Mouse (Mus musculus): ENCODE data around the gene Armc9.
A peak's percentile ranks its signal among the peaks of the same experiment; 100 is the strongest.

The Armc9 gene

DNA sequence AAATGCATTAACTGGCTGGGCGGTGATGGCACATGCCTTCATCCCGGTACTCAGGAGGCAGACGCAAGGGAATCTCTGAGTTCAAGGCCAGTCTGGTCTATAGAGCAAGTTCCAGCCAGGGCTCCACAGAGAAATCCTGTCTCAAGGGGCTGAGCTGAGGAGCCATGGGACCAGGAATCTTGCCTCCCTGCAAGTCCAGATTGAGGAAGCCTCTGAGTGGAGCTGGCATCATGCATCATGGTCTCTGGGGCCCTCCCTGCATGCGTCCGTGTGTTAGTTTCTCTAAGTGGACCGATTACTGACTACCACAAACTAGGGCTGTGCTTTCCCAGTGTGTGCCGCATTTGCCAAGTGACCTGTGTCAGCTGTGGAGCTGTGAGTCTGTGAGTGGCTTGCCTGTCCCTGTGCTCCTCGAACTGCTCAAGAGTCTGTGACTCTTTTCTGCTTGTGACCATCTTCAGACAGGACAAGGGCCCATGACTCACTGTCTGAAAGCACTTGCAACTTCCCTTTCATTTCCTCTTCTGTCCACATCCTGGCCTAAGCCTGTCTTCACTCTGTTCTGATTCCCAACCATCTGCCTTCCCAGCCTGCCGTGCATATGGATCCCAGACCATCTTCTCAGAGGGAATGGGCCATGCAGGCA is 74.7 kb downstream of the Armc9 start:
- no peak for DNase-seq

DNA sequence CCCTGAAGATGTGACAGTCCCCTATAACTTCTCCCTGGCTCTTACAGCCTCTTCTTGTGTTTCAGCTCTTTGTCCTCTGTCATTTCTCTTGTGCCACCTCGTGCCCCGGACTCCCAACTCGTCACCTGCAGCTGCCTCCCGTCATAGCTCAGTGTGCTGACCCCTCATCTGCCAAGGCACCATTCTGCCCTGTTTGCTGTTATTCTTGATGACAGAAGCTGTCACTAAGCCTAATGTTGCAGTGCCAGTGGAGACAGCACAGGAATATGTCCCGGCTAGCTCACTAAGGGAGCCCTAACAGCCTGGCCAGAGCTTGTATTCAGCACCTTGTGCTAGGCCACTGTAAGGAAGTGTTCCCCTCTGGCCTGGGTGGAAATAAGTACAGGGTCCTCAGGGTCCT is 78.1 kb downstream of the Armc9 start:
- no peak for DNase-seq

DNA sequence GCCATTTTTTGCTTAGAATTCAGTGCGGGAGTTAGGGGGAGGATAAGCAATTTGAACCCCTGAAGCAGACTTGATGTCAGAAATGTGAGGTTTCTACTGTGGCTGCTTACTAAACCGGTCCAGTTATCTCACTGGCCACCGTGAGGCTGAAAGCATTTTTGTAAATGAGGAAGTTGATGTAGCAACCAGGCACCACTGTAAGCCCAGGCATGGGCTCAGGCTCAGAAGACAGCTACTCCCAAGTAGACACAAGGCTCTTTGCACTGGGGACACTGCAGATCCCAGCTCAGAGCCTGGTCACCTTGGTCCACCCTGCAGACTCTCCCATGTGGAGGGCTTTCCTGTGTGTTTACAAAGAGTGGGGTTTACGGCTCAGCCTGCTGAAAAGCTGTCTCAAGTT is 79.2 kb downstream of the Armc9 start:
- peak in 1 of 2 experiments; percentile 47 for DNase-seq

DNA sequence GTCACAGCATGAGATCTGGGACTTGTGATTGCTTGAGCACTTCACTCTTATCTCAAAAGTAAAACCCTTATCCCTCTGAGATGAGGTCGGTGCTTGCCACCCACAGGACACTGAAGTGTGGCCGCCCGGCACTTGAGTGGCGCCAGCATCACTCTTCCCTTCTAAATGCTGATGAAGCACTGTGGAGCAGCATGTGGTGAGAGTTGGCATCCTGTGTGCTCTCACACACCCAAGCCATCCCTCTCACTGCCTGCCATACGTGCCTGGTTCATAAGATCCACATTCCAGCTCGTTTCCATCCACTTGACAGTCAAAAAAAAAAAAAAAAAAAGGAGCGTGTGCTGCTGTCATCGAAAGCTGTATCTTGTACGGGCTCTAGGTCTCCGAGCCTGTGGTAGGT is 80.5 kb downstream of the Armc9 start:
- no peak for DNase-seq

DNA sequence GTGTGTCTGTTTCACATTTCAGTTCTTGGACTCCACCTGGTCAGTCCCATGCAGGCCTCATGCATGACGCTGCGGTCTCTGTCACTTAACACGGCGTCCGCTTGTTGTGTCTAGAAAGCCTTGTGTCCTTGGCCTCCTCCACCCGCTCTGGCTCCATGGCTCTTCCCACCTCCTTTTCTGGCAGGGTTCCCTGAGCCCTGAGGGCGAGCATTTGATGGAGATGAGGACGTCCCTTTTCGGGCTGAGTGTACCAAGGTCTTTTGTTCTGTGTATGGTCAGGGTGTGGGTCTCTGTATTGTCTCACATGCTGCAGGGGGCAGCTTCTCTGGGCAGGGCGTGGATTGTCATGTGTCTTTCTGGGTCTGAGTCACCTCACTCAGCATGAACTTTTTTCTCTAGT is 81.9 kb downstream of the Armc9 start:
- DNase-seq: no peak

DNA sequence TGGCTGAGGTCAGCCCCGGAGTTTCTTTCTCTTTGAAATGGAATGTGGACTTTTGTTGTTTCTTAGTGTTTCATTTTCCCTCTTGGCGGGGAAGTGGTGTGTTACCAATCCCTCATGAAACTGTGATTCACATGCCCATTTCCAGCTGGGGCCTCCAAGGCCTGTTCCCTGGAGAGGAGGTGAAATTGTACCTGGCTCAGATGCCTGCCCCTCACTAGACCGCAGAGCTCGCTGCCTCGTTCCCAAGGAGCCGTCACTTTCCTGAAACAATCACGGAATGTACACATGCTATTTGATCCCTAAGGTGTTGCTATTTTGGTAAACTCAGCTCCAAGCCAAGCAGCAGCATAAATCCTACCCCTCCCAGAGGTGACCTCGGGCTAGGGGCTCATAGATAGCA is 84.4 kb downstream of the Armc9 start:
- no peak for DNase-seq

DNA sequence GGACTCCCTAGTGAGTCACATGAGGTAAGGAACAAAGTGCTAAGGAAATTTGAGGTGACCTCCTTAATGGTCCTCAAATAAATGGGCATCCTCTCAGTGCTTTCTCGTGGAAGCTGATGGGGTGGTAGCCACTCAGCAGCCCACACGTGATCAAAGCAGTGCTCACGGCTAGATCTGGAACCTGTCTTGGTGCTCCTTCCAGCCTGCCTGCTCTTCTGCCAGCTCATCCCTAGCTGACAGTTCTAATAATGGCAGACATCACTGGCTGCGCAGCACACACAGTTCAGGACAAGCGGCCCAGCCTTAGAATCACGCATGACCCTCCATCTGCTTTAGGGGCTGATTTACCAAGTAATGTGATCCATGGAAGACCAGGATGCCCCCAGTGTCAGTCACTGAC is 85.3 kb downstream of the Armc9 start:
- no peak for DNase-seq

DNA sequence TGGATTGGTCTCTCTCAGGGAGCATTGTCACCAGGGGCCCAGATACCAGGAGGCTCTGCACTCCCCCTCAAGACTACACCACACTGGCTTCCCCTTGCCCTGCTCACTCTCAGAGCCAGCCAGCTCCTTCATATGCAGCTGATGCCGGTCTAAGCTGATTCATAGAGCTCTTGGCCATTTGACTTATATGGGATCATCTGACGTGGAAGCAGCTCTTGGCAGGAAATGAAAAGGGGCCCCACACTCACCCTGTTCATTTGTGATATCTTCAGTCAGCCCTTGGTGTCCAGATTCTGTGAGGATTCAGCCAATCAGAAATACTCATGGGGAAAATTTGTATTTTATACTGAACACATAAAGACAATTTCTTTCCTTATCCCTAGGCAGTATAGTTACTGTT is 86.4 kb downstream of the Armc9 start:
- DNase-seq: no peak

DNA sequence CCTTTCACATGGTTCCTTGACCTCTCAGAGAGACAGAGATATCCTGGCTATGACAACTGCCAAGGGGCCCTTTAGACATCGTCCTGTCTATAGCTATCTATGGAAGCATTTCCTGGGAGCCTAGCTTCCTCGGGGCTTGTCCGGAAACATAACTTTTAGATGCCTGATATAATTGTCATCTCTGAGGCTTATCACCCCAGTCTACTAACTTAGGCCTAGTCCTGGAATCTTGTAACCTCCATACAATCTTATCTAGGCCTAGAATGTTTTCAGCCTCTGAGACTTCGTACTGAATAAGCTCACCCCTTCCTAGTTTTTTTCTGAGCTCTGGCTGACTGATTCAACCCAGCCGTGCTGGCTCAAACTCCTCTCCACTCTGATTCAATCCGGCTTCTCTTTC is 88.9 kb downstream of the Armc9 start:
- no peak for DNase-seq

DNA sequence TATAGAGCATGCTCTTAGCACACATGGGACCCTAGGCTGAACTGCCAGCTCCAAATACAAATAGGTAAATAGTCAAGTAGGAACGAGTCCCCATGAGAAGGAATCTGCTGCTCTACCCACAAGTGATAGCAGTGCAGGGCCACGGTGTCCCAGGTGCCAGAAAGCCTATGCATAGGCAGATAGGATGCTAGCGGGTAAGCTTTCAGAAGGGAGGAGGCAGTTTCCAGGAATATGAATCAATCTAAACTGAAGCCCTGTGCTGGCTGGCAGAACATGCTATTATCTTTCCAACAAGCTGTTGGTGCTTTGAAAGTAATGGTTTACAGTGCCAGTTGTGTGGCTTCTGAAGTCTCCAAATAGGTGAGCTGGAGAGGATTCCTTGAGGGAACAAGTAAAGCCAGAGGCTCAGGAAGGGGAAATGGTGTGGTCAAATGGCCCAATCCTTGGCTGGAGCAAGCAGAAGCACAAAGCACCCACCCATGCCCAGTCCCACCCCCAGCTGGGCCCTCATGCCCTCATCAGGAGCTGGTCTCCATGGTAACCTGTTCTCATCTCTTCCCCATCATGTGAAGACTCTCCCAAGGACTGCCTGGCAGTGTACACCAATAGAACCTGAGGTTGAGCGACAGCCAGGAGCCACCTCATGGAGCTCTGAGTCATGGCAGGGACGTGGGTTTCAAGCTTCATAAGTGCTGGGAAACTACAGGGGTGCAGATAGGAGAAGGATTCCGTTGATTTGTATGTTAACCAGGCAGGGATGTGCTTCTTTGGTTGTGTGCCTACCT is 90.9 kb downstream of the Armc9 start:
- DNase-seq: no peak

DNA sequence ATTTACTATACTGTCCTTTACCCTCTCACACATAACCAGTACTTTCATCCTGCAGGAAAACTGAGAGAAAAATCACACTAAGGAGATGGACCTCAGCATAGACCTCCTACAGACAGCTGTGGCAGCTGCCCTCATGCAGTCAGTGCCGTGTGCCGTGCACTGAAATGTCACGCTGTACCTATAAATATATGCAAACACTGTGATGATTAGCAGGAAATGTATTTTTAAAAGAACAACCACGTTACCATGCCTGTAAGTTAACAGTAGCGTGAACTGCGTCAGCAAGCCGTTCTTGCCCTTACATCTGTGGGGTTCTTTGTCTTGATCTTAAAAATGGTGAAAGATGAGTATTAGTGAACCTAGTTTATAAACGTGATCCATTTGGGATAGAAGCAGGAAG is 98.8 kb downstream of the Armc9 start:
- DNase-seq: no peak

DNA sequence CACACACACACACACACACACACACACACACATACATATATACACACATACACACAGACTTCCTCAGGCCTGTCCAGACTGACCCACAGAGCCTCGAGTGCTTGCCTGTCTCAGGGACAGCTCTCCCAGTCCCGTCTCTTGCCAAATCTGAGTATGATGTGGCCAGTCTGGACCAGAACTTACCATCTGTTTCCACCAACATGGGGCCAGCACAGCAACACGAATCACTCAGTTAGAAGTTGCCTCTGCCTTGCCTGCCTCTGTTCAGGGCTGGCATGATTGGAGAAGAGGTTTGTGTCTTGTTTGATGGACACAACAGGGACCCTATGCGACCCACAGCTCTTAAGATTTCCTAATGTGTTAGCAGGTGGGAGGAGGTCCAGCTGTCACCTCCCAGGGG is 101.7 kb downstream of the Armc9 start:
- no peak for DNase-seq

DNA sequence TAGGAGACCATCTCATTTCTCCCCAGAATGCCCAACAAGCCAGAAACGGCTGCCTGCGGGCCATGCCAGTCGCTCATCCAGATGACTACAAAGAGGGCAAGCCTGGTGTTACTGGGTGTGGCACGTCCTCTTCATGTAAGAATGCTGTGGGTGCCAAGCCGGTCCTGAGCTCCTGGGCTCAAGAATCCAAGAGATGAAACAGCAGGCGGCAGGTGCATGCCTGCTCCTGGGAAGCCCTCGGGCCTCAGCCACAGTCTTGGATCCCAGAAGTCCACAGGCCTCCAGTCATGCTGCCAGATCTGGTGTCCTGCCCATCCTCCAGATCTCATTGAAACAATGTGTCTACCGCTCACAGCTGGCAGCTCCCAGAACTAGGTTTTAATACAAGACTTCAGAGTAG is 102.6 kb downstream of the Armc9 start:
- DNase-seq: no peak

DNA sequence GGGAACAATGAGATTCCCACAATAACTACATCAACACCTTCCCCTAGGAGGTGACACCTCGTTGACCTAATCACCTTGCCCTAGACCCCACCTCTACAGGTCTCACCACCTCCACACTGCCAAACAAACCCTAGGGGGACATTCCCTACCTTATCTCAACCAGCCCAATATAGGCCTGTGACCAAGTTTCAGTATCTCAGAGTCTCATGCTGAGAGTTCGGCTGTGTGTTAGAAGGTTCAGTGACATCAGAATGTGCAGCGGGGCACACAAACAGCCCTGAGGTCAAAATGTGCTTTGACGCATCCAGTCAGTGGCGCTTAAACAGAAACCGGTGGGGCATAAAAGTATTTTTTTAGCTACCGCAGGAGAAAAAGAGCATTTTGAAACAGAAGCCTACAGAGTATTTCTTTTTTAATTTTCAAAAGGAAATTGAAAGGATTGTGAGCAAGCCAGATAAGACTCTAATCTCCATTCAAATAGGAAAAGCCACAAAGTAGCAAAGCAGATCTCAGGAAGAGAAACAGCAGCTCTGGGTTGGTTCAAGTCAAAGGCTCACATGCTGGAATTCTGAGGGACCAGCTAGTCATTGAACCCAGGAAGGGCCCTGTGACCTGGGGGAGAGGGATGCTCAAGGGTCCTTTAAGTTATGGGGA is 103.7 kb downstream of the Armc9 start:
- no peak for DNase-seq

DNA sequence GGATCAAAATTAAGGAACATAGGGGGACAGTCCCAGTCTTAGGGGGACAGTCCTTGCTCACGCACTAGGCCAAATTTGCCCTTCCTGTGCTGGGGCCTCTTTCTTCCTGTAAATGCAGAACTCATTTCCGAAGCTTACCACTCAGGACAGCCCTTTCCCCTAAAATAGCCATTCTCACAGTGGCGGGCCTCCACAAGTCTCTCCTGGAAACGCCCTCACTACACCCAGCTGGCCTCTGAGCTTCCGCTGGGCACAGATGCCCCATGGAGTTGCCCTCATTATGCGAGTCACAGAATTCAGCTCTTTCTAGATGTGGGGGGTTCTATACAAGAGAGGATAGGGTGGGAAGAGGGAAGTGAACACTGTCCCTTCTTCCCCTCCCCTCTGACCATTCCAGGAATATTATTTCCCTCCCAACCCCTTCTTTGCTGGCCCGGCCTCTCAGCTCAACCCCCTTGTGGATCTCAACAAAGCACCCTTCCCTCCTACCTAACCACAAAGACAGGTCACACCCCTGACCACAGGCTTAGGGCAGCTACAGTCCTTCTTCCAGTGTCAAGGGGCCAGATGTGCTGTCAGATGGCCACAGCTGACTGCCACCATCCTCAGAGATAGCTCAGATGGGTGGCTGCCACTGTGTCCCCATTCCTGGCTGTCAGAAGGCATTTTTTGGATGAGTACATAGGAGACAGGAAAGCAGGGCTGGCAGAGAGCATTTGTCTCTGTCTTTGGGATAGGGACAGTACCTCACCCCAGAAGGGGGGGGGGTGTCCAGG is 109.2 kb downstream of the Armc9 start:
- peak; percentile 24 to 26 for DNase-seq

DNA sequence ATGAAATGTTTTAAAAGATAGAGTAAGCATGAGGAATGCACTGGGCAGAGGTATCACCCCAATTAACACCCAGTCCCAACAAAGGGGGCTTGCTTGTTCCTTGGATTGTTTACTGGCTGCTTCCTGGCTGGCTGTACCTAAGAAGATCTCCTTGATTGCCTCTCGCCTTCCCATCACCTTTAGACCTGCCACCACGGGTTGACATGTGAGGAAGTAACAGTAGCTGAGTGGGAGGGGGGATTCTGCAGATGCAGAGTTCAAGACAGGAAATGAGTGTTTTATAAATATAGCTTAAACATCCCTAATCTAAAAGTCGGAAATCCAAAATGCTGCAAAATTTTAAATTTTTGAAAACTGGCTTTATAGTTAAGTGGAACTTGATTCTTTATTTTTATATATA is 110.5 kb downstream of the Armc9 start:
- peak; percentile 21 to 34 for DNase-seq

DNA sequence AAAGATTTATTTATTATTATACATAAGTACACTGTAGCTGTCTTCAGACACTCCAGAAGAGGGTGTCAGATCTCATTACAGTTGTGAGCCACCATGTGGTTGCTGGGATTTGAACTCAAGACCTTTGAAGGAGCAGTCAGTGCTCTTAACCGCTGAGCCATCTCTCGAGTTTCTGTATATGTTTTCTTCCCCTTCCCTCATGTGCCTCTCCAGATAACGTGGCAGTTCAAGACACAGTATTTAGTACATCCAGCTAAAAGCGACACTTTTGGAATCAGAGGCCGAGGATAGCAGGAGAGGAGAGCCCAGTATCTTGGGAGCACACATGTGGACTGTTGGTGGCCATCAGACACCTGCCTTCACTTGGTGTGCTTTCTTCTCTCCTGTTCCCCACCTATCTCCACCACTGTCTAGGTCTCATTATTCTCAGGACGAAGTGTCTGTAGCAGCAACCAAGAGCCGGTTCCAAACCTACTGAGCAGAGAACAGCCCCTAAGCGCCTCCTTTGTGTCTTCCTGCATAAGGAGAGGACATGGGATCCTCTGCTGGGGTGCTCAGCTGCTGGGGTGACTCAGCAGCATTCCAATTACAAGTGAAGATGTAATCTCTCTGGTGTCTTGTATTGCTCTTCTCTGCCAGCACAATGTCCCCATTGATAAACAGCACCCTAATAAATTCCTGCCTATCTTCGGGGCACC is 114.1 kb downstream of the Armc9 start:
- no peak for DNase-seq

DNA sequence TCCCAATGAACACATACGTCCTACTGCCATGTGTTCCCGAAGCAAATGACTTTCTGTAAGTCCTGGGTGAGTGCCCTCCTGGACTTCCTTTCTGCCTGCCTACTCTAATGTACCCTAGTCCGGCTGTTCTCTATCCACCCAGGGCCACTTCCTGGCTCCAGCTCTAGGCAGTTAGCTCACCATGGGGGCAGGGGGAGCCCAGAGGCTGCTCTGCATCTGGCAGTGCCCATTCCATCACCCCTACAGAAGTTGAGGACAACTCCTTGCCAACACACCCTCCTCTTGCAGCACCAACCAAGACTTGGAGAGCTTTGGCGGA is 114.6 kb downstream of the Armc9 start:
- no peak for DNase-seq

DNA sequence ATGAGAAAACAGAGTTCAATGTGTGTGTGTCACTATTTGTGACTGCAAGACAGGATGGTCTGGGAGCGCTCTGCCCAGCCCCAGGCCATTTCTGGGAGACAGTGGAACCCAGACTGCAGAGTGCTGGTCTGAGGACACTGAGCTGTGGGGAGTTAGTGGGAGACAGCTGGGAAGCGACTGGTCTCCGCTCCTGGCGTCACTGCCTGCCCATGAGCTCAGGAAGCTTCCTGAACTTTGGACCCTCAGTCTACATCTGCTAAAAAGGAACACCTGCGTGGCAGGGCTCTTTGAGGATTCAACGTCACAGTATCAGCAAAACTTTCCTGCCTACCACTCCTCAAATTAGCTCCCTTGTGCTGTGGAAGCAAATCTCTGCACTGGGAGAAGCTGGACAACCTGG is 117.1 kb downstream of the Armc9 start:
- no peak for DNase-seq

DNA sequence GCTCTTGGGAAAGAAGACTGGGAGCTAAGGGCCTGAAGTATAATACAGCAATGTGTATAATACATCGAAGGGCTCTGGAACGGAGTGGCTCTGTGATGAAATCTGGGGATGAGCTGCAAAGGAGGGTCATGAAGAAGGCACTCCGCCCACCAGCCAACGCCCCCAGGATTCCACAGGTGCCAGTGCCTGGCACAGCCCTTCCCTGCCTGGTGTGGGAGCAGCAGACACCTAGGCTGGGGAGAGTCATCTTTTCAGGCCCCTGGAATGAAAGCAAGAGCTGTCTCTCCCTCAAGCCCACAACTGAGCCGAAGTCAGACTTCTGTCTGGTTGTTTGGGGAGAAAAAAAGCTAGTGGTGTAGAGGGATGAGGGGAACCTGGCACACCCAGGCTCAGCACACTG is 122.5 kb downstream of the Armc9 start:
- DNase-seq: no peak

DNA sequence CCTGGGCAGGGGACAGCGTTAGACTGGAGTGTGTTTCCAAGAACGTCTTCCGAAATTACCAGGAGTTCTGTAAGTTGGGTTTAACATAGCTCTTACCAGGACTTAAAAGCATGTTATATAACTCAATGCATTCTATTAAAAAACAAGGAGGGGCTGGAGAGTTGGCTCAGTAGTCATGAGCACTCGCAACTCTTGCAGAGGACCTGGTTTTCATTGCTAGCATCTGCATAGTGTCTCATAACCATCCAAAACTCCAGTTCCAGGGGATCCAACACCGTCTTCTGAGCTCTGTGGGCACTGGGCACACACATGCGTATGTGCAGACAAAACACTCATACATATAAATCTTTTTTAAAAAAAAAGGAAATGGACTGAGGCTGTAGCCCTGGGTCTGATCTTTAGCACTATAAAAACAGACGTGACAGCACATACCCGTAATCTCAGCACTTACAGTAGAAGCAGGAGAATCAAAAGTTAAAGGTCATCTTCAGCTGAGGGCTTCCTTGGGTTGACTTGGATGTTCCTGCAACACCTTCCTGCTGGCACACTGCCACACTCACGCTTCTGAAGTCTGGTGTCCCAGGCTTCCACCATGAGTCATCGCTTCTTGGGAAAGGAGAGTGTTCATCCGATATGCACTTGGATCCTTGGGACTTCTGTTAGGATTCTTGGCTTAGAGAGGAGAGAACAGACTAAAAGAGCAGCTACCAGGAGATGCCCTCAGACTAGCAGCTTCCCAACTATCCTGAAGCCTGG is 127.4 kb downstream of the Armc9 start:
- DNase-seq: no peak

DNA sequence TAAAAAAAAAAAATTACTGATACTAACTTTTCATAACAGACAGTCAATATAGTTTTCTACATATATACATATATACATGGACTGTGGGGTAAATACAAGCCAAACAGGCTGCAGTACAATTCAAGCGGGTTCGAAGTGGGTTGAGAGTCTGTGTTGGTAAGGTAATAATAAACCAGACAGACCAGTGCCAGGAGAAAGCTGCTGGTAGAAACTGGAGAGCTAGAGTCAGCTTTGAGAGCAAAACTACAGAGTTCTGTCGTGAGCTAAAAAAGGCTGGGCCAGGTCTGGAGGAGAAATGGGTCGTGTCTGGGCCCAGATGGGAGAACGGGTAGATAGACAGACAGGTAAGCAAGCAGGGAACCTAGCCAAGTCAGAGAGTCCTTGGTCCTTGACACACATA is 129.5 kb downstream of the Armc9 start:
- no peak for DNase-seq

All from spleen, adult 18-20 months (tissue).